In genomic region chr2:158672829-158673228, GRCm38 (mm10) we compare ENCODE assay signal across 8 mouse cellular contexts. TPM values are rescaled to one million over a fixed set of nuclear protein-coding genes. Genes with fewer than 3 reads are reported as not detected.
DNase-seq lines count a peak whose midpoint lies in the region; ATAC-seq and TF ChIP-seq lines count a peak whose summit lies in the region.
"Had no signal": no experiment of that assay in that cellular context is flagged by ENCODE, and none has a peak within 500 bp of the region (broad histone marks: within the 10 kb centered on the region; RNA-seq: fewer than 3 reads in every experiment).

No protein-coding gene starts in this region.

- no peak for TF ChIP-seq CTCF in stomach, postnatal 0 days (IDR thresholded peaks at IDR 0.05; ENCODE audit: low read depth)
- no peak for TF ChIP-seq CTCF in olfactory bulb, adult 2 months (IDR thresholded peaks at IDR 0.05; ENCODE audit: insufficient read depth, low read depth, low read length)

- no peaks in the 10 kb centered on the region for H3K36me3 ChIP-seq in stomach, embryonic 15.5 days
- no peaks in the 10 kb centered on the region for H3K36me3 ChIP-seq in stomach, postnatal 0 days (ENCODE audit: control insufficient read depth, insufficient read depth, low read length)
- H3K36me3 ChIP-seq in forebrain, embryonic 15.5 days: no peaks in the 10 kb centered on the region
- no peaks in the 10 kb centered on the region for H3K36me3 ChIP-seq in limb, embryonic 13.5 days

- TF ChIP-seq EP300 in stomach, postnatal 0 days (optimal IDR thresholded peaks at IDR 0.05): no peak

- H3K9ac ChIP-seq in stomach, embryonic 15.5 days: no peak overlapping the region
- H3K9ac ChIP-seq in stomach, postnatal 0 days (ENCODE audit: low read length): no peak overlapping the region
- H3K9ac ChIP-seq in forebrain, embryonic 15.5 days (replicated peaks): no peak overlapping the region
- H3K9ac ChIP-seq in limb, embryonic 13.5 days: no peak overlapping the region

- peaks cover 7% of the 10 kb centered on the region; the same call in 1 of the 2 replicates for H3K4me1 ChIP-seq in stomach, embryonic 15.5 days
- peaks cover 2% of the 10 kb centered on the region; the same call in 1 of the 2 replicates for H3K4me1 ChIP-seq in stomach, postnatal 0 days (replicated peaks; ENCODE audit: control insufficient read depth, insufficient read depth)
- H3K4me1 ChIP-seq in forebrain, embryonic 15.5 days: peaks cover 40% of the 10 kb centered on the region
- H3K4me1 ChIP-seq in limb, embryonic 13.5 days: peaks cover 34% of the 10 kb centered on the region
- peaks cover 40% of the 10 kb centered on the region for H3K4me1 ChIP-seq in olfactory bulb, adult 2 months (ENCODE audit: control insufficient read depth, insufficient read depth, low read length)

- DNase-seq in stomach, postnatal 0 days (ENCODE audit: low spot score): no peak
- DNase-seq in spleen, postnatal 10 days (ENCODE audit: low spot score in 2 of 2): no peak

- no peak for TF ChIP-seq POLR2A in olfactory bulb, adult 2 months (IDR thresholded peaks at IDR 0.05; ENCODE audit: insufficient read depth, low read depth, low read length)

- H3K27ac ChIP-seq in stomach, embryonic 15.5 days: no peak overlapping the region
- H3K27ac ChIP-seq in stomach, postnatal 0 days (replicated peaks): no peak overlapping the region
- H3K27ac ChIP-seq in forebrain, embryonic 15.5 days (replicated peaks): peak overlapping the region; percentile 58
- no peak overlapping the region for H3K27ac ChIP-seq in limb, embryonic 13.5 days
- peak overlapping the region; percentile 12; the same call in 1 of the 2 replicates for H3K27ac ChIP-seq in olfactory bulb, adult 2 months (ENCODE audit: insufficient read depth, low read depth, low read length)

- WGBS in stomach, embryonic 15.5 days: 21% methylated on average over 6 of the region's 6 CpGs
- 24% methylated on average over 6 of the region's 6 CpGs for WGBS in stomach, postnatal 0 days
- 17% methylated on average over 6 of the region's 6 CpGs for WGBS in forebrain, embryonic 15.5 days
- WGBS in limb, embryonic 13.5 days: 13% methylated on average over 6 of the region's 6 CpGs
- 23% methylated on average over 6 of the region's 6 CpGs for WGBS in olfactory bulb, adult 2 months

- H3K9me3 ChIP-seq in stomach, embryonic 15.5 days: no peaks in the 10 kb centered on the region
- H3K9me3 ChIP-seq in stomach, postnatal 0 days (ENCODE audit: control insufficient read depth, low read length): no peaks in the 10 kb centered on the region
- H3K9me3 ChIP-seq in forebrain, embryonic 15.5 days: no peaks in the 10 kb centered on the region
- H3K9me3 ChIP-seq in limb, embryonic 13.5 days: no peaks in the 10 kb centered on the region

- H3K4me2 ChIP-seq in stomach, embryonic 15.5 days: no peak overlapping the region
- H3K4me2 ChIP-seq in stomach, postnatal 0 days (replicated peaks; ENCODE audit: low read depth): no peak overlapping the region
- H3K4me2 ChIP-seq in forebrain, embryonic 15.5 days (replicated peaks): no peak overlapping the region
- H3K4me2 ChIP-seq in limb, embryonic 13.5 days (replicated peaks): no peak overlapping the region

- no peak overlapping the region for H3K4me3 ChIP-seq in stomach, embryonic 15.5 days (replicated peaks)
- H3K4me3 ChIP-seq in stomach, postnatal 0 days (ENCODE audit: low read depth, low read length): no peak overlapping the region
- H3K4me3 ChIP-seq in forebrain, embryonic 15.5 days: no peak overlapping the region
- H3K4me3 ChIP-seq in limb, embryonic 13.5 days: no peak overlapping the region
- no peak overlapping the region for H3K4me3 ChIP-seq in olfactory bulb, adult 2 months (ENCODE audit: insufficient read depth, low read depth, low read length)
- H3K4me3 ChIP-seq: myocyte had no signal

- ATAC-seq in stomach, embryonic 15.5 days (ENCODE audit: insufficient read depth, low FRiP score, low read depth): peak; percentile 63; the same call in 1 of the 2 replicates
- no peak; the same call in 1 of the 2 replicates for ATAC-seq in stomach, postnatal 0 days (ENCODE audit: low FRiP score, low TSS enrichment)
- no peak for ATAC-seq in forebrain, embryonic 15.5 days (replicated peaks)
- ATAC-seq in hematopoietic stem cell, adult 5-6 weeks (replicated peaks in 1 of 2; ENCODE audit: insufficient read depth in 1 of 2, low FRiP score in 2 of 2, low TSS enrichment in 1 of 2, low read depth in 1 of 2, poor library complexity in 2 of 2, severe bottlenecking in 2 of 2): peak; percentile 23 to 30; a peak in 2 of 4 replicates
- ATAC-seq in limb, embryonic 13.5 days (ENCODE audit: low FRiP score, low read depth): peak; percentile 37; the same call in 1 of the 2 replicates

- H3K27me3 ChIP-seq in stomach, embryonic 15.5 days (replicated peaks): peaks cover 28% of the 10 kb centered on the region
- peaks cover 5% of the 10 kb centered on the region; the same call in 1 of the 2 replicates for H3K27me3 ChIP-seq in stomach, postnatal 0 days (ENCODE audit: control insufficient read depth, insufficient read depth, low read length)
- 0 out of 2 replicates have a peak, but pooled peaks cover 9% of the 10 kb centered on the region for H3K27me3 ChIP-seq in forebrain, embryonic 15.5 days
- H3K27me3 ChIP-seq in limb, embryonic 13.5 days: peaks cover 33% of the 10 kb centered on the region

RNA-seq across cellular contexts. Expression of gene Ppp1r16b, which starts 7.6 kb away (rescaled TPM):
- 3.8 and 4.2 TPM in 2 replicates for polyA plus RNA-seq in stomach, embryonic 15.5 days (2015; fragmentation: Nextera tagmentation; extraction: Ambion mirVana)
- polyA plus RNA-seq in stomach, postnatal 0 days (2015; fragmentation: Nextera tagmentation; extraction: Ambion mirVana): 2.0 and 2.1 TPM in 2 replicates
- polyA plus RNA-seq in forebrain, embryonic 15.5 days (2015; fragmentation: Nextera tagmentation; extraction: Ambion mirVana): 22.1 and 24.4 TPM in 2 replicates
- total RNA-seq in hematopoietic stem cell, adult 5-6 weeks (2017): 3.9 and 5.6 TPM in 2 replicates
- 3.5 and 4.0 TPM in 2 replicates for polyA plus RNA-seq in limb, embryonic 13.5 days (2015; fragmentation: Nextera tagmentation; extraction: Ambion mirVana)
- polyA plus RNA-seq in olfactory bulb, adult 2 months (2012; ENCODE audit: insufficient read depth, insufficient read length, low replicate concordance, missing spikeins): 72.6 TPM in 1 of 2 replicates, not detected in the other

RNA-seq across cellular contexts. Expression of gene Actr5, which starts 48.1 kb away (rescaled TPM):
- 8.7 and 9.7 TPM in 2 replicates for polyA plus RNA-seq in stomach, embryonic 15.5 days (2015; fragmentation: Nextera tagmentation; extraction: Ambion mirVana)
- polyA plus RNA-seq in stomach, postnatal 0 days (2015; fragmentation: Nextera tagmentation; extraction: Ambion mirVana): 5.1 and 5.2 TPM in 2 replicates
- 13.4 and 14.7 TPM in 2 replicates for polyA plus RNA-seq in forebrain, embryonic 15.5 days (2015; fragmentation: Nextera tagmentation; extraction: Ambion mirVana)
- total RNA-seq in hematopoietic stem cell, adult 5-6 weeks (2017): 14.7 and 18.9 TPM in 2 replicates
- polyA plus RNA-seq in limb, embryonic 13.5 days (2015; fragmentation: Nextera tagmentation; extraction: Ambion mirVana): 12.4 and 14.1 TPM in 2 replicates
- polyA plus RNA-seq in olfactory bulb, adult 2 months (2012; ENCODE audit: insufficient read depth, insufficient read length, low replicate concordance, missing spikeins): not detected in 2 replicates

Comparison
In these comparisons a context has a peak if more than half of its experiments do, and no peak if none do; other contexts are left out.
1. ATAC-seq: peak in stomach, embryonic 15.5 days (single experiment), hematopoietic stem cell, adult 5-6 weeks (2 of 2) and limb, embryonic 13.5 days (single experiment); none in stomach, postnatal 0 days (single experiment) and forebrain, embryonic 15.5 days (single experiment).
2. H3K27ac ChIP-seq: peak in forebrain, embryonic 15.5 days (single experiment) and olfactory bulb, adult 2 months (single experiment); none in stomach, embryonic 15.5 days (single experiment), stomach, postnatal 0 days (single experiment) and limb, embryonic 13.5 days (single experiment).